Mouse (Mus musculus): ENCODE results near the gene Gm3336. TPM values are rescaled to one million over a fixed set of nuclear protein-coding genes. Genes with fewer than 3 reads are reported as not detected.

Gene Gm3336
- polyA plus RNA-seq, 1 experiment = 0.92 TPM

DNA sequence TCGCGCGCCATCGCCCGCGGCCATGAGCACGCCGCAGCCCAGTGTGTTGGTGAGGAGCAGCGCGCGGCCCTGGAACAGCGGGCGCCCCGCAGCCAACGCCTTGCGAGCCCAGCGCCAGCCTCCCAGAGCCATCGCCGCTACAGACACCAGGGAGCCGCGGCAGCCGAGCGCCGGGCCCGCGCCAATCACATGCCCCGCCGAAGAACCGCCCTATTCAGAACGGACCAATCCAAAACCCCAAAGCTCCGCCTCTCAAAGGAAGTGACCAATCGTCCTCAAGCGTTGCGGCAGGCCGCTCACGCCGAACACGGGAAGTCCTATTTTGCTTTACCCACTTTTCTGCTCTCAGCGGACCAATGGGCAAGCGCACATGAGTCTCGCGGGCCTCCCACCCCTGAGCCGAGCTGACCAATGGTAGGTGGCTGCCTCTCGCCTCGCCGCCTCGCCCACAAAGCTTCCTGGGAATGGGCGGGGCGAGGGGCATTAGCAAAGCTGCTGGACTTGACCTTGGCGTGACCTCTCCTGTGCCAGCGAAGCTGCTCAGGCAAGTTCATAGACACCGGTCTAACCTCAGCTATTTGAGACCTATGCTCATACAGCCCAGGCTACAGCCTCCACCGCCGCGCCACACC, 42.5 kb downstream of the Gm3336 start, which contains the start of gene Mpv17l2:
Mpv17l2 (minus strand) TSS at position 172 of the 632 bp plus-strand sequence.
- DNase-seq (ENCODE audit: low read depth in 1 of 2, low spot score in 2 of 2) = peak; percentile 95 to 96
- TF ChIP-seq CTCF (IDR thresholded peaks at IDR 0.05; ENCODE audit: extremely low read depth, insufficient read depth, insufficient read length, insufficient replicate concordance) = no peak
- peak; percentile 48; the same call in 1 of the 2 replicates for TF ChIP-seq POLR2A (IDR thresholded peaks at IDR 0.05; ENCODE audit: low read depth, low read length)
- Histone ChIP-seq H3K27ac (ENCODE audit: insufficient read depth, low read length) (peak within 1 kb of the TSS; percentile 76), H3K4me1 (ENCODE audit: control insufficient read depth, insufficient read depth, insufficient read length) (peaks cover 16% of the 10 kb centered on the region; the same call in 1 of the 2 replicates), H3K36me3 (ENCODE audit: control insufficient read depth, insufficient read depth, low read length) (peaks cover 17% of the 10 kb centered on the region), H3K4me3 (ENCODE audit: extremely low read depth, insufficient read depth, insufficient read length) (peak within 1 kb of the TSS; percentile 72), H3K27me3 (ENCODE audit: control insufficient read depth, insufficient read depth, low read length) (no peaks in the 10 kb centered on the region)
- 1% methylated on average over 55 of the region's 55 CpGs for WGBS

DNA sequence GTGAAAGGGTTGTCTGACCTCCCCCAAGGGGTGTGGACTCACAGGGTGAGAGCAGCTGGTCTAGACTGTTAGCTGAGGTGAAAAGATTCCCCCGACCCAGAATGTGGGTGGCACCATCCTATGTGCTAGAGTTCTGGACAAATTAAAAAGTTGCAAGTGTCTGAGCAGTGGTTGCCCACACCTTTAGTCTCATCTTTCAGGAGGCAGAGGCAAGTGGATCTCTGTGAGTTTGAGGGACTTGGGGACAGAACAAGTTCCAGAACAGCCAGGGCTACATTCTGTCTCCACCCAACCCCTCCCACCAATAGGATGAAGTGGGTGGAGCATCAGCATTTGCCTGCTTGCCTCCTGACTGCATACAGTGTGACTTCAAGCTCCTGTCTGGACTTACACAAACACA, 43.8 kb downstream of the Gm3336 start:
- TF ChIP-seq POLR2A (IDR thresholded peaks at IDR 0.05; ENCODE audit: low read depth, low read length) = no peak
- no peak for TF ChIP-seq CTCF (IDR thresholded peaks at IDR 0.05; ENCODE audit: extremely low read depth, insufficient read depth, insufficient read length, insufficient replicate concordance)
- H3K27ac ChIP-seq (ENCODE audit: insufficient read depth, low read length) = no peak overlapping the region
- DNase-seq (ENCODE audit: low read depth in 1 of 2, low spot score in 2 of 2) = no peak
- H3K4me3 ChIP-seq (ENCODE audit: extremely low read depth, insufficient read depth, insufficient read length) = no peak overlapping the region
- 51% methylated on average over 1 of the region's 1 CpGs for WGBS
- H3K36me3 ChIP-seq (ENCODE audit: control insufficient read depth, insufficient read depth, low read length) = peaks cover 13% of the 10 kb centered on the region
- H3K4me1 ChIP-seq (ENCODE audit: control insufficient read depth, insufficient read depth, insufficient read length) = peaks cover 18% of the 10 kb centered on the region
- no peaks in the 10 kb centered on the region for H3K27me3 ChIP-seq (ENCODE audit: control insufficient read depth, insufficient read depth, low read length)

DNA sequence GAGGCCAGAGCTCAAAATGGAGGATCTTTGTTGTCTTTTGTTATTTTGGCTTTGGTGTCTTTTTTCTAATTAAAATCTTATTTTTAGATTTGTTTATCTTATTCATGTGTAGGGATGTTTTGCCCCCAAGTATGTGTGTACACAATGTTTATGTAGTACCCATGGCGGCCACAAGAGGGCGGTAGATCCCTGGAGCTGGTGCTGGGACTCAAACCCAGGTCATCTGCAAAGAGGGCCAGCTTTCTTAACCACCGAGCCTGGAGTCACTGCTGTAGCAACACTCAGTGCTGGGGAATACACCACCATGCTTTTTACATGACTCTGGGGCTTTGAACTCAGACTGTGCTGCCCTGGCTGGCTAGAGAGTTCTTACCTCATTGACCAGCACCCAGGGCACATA, 45.0 kb downstream of the Gm3336 start:
- Histone ChIP-seq H3K36me3 (ENCODE audit: control insufficient read depth, insufficient read depth, low read length) (peaks cover 13% of the 10 kb centered on the region), H3K4me1 (ENCODE audit: control insufficient read depth, insufficient read depth, insufficient read length) (peaks cover 29% of the 10 kb centered on the region), H3K27ac (ENCODE audit: insufficient read depth, low read length) (no peak overlapping the region; the same call in 1 of the 2 replicates), H3K4me3 (ENCODE audit: extremely low read depth, insufficient read depth, insufficient read length) (no peak overlapping the region), H3K27me3 (ENCODE audit: control insufficient read depth, insufficient read depth, low read length) (no peaks in the 10 kb centered on the region)
- WGBS = 2% methylated on average over 3 of the region's 3 CpGs
- DNase-seq (ENCODE audit: low read depth in 1 of 2, low spot score in 2 of 2) = peak in 1 of 2 experiments; percentile 68
- TF ChIP-seq POLR2A (IDR thresholded peaks at IDR 0.05; ENCODE audit: low read depth, low read length) (no peak), CTCF (IDR thresholded peaks at IDR 0.05; ENCODE audit: extremely low read depth, insufficient read depth, insufficient read length, insufficient replicate concordance) (peak; percentile 75; the same call in 1 of the 2 replicates)

DNA sequence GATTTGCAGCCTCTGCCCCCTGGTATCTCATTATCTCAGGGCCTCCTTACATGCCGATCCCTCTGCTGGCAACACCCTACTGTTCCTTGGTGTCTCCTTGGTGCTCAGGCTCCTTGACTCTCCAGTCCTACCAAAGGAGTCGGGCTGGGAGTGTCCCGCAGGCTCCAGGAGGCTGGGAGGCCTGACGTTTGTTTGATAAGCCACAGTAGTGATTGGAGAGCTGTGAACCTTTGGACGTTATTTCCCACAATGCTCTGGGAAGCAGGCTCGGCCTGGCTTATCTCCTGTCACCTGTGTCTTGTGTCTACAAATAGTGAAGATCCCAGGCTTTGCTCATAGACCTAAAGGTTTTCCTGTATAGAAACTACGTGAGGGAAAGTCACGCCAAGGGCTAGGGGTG, 45.7 kb downstream of the Gm3336 start:
- H3K36me3 ChIP-seq (ENCODE audit: control insufficient read depth, insufficient read depth, low read length) = peaks cover 13% of the 10 kb centered on the region
- H3K27me3 ChIP-seq (ENCODE audit: control insufficient read depth, insufficient read depth, low read length) = no peaks in the 10 kb centered on the region
- TF ChIP-seq POLR2A (IDR thresholded peaks at IDR 0.05; ENCODE audit: low read depth, low read length) (no peak), CTCF (IDR thresholded peaks at IDR 0.05; ENCODE audit: extremely low read depth, insufficient read depth, insufficient read length, insufficient replicate concordance) (no peak)
- no peak overlapping the region for H3K4me3 ChIP-seq (ENCODE audit: extremely low read depth, insufficient read depth, insufficient read length)
- WGBS = 84% methylated on average over 8 of the region's 8 CpGs
- peaks cover 35% of the 10 kb centered on the region for H3K4me1 ChIP-seq (ENCODE audit: control insufficient read depth, insufficient read depth, insufficient read length)
- no peak overlapping the region; the same call in 1 of the 2 replicates for H3K27ac ChIP-seq (ENCODE audit: insufficient read depth, low read length)
- no peak for DNase-seq (ENCODE audit: low read depth in 1 of 2, low spot score in 2 of 2)

DNA sequence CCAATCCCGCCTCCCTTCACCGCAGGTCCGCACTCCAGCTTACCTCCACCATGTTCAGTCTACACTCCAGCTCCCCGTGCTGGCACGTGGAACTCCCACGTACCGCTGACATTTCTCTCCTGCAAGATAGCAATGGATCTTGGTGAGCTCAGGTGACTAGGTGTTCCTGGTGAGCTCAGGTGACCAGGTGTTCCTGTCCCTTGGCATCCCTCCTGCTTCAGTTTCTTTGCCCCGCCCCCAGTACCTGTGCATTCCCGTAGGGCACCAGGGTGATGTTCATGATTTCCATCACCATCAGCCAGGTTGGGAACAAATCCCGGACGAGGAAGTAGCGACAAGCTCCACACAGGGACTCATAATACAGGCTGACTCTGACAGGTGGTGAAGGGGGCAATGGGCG, 46.3 kb downstream of the Gm3336 start:
- Histone ChIP-seq H3K36me3 (ENCODE audit: control insufficient read depth, insufficient read depth, low read length) (peaks cover 13% of the 10 kb centered on the region), H3K27me3 (ENCODE audit: control insufficient read depth, insufficient read depth, low read length) (no peaks in the 10 kb centered on the region), H3K4me1 (ENCODE audit: control insufficient read depth, insufficient read depth, insufficient read length) (peaks cover 38% of the 10 kb centered on the region), H3K27ac (ENCODE audit: insufficient read depth, low read length) (peak overlapping the region; percentile 66), H3K4me3 (ENCODE audit: extremely low read depth, insufficient read depth, insufficient read length) (peak overlapping the region; percentile 69; the same call in 1 of the 2 replicates)
- WGBS = 92% methylated on average over 13 of the region's 13 CpGs
- TF ChIP-seq CTCF (IDR thresholded peaks at IDR 0.05; ENCODE audit: extremely low read depth, insufficient read depth, insufficient read length, insufficient replicate concordance) (no peak), POLR2A (IDR thresholded peaks at IDR 0.05; ENCODE audit: low read depth, low read length) (no peak)
- DNase-seq (ENCODE audit: low read depth in 1 of 2, low spot score in 2 of 2) = no peak

DNA sequence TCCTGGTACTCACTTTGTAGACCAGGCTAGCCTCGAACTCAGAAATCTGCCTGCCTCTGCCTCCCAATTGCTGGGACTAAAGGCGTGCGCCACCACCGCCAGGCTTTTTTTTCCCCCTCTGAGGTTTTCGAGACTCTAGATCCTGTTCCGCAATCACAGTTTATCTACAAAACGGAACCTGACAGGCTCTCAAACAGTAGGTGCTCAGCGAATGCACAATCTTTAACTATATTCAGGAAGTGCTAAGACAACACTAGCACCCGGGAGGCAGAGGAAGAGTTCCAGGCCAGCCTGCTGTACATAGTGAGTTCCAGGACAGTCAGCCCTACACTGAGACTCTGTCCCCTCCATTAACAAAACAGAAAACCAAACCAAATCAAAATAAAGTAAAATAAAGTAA, 47.0 kb downstream of the Gm3336 start:
- Histone ChIP-seq H3K36me3 (ENCODE audit: control insufficient read depth, insufficient read depth, low read length) (peaks cover 13% of the 10 kb centered on the region), H3K4me1 (ENCODE audit: control insufficient read depth, insufficient read depth, insufficient read length) (peaks cover 32% of the 10 kb centered on the region), H3K4me3 (ENCODE audit: extremely low read depth, insufficient read depth, insufficient read length) (peak overlapping the region; percentile 69)

More for the DNA sequence above, 47.0 kb downstream of the Gm3336 start:
- Histone ChIP-seq H3K27me3 (ENCODE audit: control insufficient read depth, insufficient read depth, low read length) (no peaks in the 10 kb centered on the region), H3K27ac (ENCODE audit: insufficient read depth, low read length) (peak overlapping the region; percentile 92)
- TF ChIP-seq POLR2A (IDR thresholded peaks at IDR 0.05; ENCODE audit: low read depth, low read length) = no peak
- TF ChIP-seq CTCF (IDR thresholded peaks at IDR 0.05; ENCODE audit: extremely low read depth, insufficient read depth, insufficient read length, insufficient replicate concordance) = no peak
- WGBS = 21% methylated on average over 9 of the region's 9 CpGs
- no peak for DNase-seq (ENCODE audit: low read depth in 1 of 2, low spot score in 2 of 2)
